Mouse (Mus musculus) ES-E14 (cell line): ENCODE measurements around the gene Ksr1.
A peak's percentile ranks its signal among the peaks of the same experiment; 100 is the strongest.

Source experiments
- HCFC1 ChIP-seq: IDR thresholded peaks from 2 replicates; pipeline ENCODE4 v1.6.1; 2012; ENCODE audit warnings: low read length, inconsistent platforms, borderline replicate concordance; ENCODE audit not compliant: insufficient read depth
- MAFK ChIP-seq: IDR thresholded peaks from 2 replicates; pipeline ENCODE4 v1.6.1; 2014; ENCODE audit warnings: mild to moderate bottlenecking, low read depth, low read length, inconsistent platforms; ENCODE audit not compliant: insufficient read depth
- ZC3H11A ChIP-seq: IDR thresholded peaks from 2 replicates; pipeline ENCODE4 v1.6.1; 2012; ENCODE audit warnings: low read depth, mild to moderate bottlenecking, inconsistent platforms, low read length, borderline replicate concordance

GRCm38 (mm10) chr11:79151874-79152273 lies 5.7 kb upstream of the Ksr1 start:
- no peak for TF ChIP-seq ZC3H11A
- no peak for TF ChIP-seq HCFC1
- peak; percentile 65; the same call in 1 of the 2 replicates for TF ChIP-seq MAFK
